Mouse (Mus musculus) right cerebral cortex, postnatal 10 days (tissue): Measurements from ENCODE around the gene Comt.

Source experiments
- DNase-seq, 2 experiments: peaks; one replicate each; pipeline ENCODE4 v3.0.0; 2021; ENCODE audit warnings: low spot score in 2 of 2

Gene Comt

DNA sequence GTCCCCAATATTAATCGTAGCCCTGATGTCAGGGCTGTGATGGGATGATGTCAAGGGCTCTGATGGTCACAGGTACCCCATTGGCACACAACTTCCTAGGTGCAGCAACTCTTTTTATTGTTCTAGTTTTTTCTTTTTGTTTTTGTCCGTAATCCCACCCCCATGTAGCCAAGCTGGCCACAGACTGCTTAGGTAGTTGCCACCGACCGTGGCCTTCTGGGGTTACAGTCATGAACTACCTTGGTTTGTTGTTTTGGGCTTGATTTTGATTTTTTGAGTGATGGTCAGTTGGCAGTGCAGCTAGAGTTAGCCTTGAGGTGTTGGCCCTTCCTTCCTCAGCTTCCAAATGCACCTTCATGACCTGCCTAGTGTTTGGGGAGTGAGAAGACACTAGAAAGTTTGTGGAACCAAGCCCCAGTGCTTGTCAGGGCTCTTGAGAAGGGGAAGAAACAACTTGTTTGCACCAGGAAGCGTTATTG, at the start of gene Comt:
Gene Comt, minus strand, starts transcription at position 51 of the 479 bp plus-strand sequence.
- DNase-seq, result no peak

DNA sequence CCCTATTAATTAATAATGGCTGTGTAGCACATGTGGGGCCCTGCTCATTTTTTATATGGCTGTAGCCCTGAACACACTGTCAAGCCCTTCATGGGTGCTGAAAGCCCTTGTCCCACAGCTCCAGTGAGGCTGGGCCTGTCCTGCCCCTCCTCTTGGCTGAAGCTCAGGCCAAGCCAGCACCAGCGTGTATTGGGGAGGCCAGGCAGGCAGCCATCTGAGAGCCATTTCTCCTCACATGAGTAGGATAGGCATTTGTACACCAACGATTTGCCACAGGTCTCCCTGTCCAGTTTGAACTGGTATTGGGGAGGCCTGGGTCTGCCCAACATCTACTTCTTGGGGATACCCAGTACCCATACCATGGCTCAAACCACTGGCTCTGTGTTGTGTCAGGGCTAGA, 47.4 kb upstream of the Comt start:
- DNase-seq, result peak in 1 of 2 experiments; percentile 4

DNA sequence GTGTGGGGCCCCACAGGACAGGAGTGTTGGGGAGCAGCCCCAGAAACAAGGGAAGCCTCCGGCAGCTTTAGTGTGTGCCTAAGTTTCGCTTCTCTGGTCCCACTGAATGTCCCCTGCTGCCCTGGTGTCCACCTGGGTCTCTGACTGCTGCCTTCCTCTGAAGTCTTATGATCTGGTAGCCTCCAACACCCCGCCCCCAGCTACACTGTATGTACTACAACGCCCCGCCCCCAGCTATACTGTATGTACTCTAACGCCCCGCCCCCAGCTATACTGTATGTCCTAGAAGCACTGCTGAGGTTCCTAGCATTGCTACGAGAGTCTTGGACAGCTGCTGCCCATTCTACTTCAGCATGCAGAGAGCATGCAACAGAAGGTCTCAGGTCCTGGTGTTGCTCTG, 46.3 kb upstream of the Comt start:
- peak in 1 of 2 experiments; percentile 11 for DNase-seq

DNA sequence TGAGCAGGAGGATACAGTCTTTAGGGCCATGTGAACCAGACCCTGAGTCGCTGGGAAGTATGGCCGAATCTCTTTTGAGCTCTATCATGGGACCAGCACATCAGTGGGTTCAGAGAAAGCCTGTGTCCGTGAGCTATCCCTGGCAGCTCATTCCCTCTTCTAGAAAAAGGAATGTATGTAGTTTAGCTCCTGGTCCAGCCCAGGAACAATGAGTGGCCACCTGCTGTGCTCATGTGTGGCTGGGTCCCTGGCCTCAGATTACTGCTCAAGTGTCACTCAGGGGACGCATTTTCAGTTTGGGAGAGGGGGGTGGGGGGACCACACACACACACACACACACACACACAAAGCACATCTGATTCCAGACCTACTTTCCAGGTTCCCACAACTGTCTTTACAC, 45.8 kb upstream of the Comt start:
- peak in 1 of 2 experiments; percentile 6 for DNase-seq

DNA sequence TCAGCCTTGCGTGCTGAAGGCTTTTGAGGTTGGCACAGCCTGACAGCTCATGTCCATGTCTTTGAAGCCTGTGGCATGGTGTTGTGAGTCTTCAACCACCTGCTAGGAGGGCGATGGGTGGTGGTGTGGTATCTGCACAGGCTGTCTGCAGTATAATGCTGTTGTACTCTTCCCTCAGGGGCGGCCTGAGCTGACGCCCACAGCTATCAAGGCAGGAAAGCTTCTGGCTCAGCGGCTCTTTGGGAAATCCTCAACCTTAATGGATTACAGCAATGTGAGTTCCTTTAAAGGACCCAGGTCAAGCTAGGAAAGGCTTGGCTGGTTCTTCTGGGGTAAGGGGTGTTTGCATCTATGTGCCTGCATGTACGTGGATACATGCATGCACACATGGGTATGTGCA, 45.3 kb upstream of the Comt start:
- peak in 1 of 2 experiments; percentile 17 for DNase-seq

DNA sequence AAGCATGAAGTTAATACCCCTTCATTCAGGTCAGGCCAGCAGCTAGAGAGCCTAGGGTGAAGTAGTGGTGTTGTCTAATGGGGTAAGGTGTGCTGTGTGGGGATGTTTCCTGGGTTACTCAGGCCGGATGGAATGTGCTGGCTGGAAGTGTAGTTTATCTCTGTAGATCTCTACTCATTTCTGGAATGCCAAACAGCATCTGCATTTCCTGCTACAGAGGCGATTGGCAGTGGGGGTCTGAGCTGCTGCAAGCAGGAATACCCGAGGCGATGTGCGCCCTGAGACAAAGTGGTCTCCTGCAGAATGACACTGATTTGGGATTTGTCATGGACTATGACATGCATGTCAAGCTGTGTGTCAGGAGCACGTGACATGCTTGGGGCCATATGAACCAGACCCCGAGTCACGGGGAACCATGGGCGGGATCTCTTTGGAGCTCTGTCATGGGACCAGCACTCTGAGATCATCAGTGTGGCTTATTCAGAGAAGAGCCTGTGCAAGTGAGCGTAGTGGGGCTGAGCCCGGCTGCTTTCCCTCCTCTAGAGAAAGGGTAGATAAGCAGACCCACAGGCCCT, 44.8 kb upstream of the Comt start:
- peak in 1 of 2 experiments; percentile 9 for DNase-seq

DNA sequence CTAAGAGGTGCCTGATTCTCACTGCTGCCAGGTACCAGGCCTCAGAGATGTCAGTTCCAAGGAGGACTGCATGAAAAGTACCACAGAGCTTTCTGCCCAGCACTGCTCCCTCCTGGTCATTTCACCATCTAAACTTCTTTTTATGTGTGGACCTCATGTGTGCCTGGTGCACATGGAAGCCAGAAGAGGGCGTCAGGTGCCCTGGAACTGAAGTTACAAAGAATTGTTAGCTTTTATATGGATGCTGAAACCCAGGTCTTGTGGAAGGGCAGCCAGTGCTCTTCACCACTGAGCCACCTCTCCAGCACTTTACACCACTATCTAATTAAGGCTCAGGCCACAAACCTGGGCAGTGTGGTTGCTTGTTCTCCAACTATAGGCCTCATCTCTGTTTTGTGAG, 44.2 kb upstream of the Comt start:
- DNase-seq, result peak in 1 of 2 experiments; percentile 9

DNA sequence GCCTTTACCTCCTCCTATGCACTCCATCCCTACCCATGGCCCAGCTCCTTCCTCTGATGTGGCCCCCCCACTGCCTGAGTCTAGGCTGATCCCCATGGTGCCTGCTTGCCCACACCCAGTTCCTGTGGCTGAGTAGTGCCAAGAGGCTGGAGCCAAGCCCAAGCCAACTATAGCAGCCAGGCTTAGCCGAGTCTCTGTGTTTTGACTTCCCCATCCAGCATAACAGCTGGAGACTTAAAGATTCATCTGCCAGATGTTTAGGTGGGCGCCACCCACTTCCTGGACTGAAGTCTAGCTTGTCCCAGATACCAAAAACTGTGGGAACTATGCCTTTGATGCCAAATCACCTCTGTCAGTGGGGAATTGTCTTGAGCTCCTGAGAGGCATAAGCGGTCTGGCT, 37.6 kb upstream of the Comt start:
- DNase-seq, result no peak

DNA sequence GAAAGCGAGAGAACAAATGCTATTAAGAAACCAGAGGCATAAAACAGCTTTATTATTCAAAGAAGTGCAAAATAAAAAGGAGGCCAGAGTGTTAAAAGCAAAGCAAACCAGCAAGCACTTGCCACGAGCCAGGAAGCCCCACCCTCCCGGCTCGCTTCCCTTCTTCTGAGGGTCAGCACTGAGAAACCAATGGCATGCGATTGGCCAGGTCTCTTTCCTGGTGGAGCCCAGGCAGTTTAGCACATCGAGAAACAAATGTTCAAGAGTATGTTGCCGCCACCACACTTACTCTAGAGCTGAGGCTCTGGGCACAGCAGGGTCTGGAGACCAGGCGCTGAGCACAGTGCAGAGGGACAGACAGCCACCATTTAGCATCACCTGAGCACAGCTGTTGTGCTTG, 35.9 kb upstream of the Comt start:
- no peak for DNase-seq

DNA sequence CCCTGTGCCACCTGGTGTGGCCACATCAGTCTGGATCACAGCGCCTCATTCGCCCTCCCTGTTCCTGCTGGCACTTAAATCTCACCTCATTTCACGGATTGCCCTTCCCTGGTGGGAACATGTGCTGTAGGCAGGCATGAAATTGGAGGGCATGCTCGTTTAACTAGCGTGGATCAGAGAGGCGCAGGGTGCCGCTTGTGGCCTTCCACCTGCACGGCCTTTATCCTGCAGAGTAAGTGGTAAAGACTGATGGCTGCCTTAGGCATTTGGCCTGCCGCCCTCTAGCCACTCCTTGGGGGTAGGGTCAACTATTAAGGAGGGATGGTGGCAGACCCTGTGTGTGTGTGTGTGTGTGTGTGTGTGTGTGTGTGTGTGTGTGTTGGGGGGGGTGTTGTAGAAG, 35.4 kb upstream of the Comt start:
- DNase-seq, result no peak

DNA sequence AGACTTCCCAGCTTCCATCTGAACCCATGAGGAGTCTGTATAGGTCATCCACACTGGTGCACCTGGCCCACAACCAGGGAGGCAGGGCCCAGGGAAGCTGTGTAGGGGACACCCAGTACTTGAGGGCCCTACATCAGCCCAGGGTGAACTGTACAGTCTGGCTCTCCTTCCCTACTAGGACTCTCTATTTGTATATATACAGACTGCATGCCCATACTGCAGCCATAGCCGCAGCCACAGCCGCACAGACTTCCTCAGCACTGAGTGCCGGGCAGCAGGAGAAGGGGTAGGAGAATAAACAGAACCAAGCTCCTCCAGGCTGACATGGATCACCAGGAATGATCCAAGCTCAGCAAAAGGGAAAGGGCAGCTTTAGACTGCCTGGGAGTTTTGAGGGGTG, 34.2 kb upstream of the Comt start:
- no peak for DNase-seq

DNA sequence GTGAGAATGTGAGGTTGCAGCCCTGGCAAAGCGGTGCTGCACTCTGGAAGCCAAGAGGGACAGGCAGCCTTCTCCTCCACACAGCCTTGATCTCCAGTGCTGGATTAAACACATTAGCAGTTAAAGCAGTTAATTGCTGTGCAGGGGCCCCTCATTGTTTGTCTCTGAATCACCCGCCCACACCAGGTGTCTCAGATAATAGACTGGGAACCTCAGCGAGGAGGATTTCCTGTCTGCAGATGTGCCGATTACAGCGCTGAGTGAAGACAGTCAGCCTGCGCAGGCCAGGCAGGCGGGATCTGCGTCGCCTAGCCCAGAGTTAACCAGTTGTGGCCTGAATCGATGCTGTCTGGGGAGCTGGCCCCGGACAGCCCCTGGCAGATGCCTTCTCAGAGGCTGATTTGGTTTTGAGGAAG, 33.3 kb upstream of the Comt start:
- peak; percentile 50 to 56 for DNase-seq

DNA sequence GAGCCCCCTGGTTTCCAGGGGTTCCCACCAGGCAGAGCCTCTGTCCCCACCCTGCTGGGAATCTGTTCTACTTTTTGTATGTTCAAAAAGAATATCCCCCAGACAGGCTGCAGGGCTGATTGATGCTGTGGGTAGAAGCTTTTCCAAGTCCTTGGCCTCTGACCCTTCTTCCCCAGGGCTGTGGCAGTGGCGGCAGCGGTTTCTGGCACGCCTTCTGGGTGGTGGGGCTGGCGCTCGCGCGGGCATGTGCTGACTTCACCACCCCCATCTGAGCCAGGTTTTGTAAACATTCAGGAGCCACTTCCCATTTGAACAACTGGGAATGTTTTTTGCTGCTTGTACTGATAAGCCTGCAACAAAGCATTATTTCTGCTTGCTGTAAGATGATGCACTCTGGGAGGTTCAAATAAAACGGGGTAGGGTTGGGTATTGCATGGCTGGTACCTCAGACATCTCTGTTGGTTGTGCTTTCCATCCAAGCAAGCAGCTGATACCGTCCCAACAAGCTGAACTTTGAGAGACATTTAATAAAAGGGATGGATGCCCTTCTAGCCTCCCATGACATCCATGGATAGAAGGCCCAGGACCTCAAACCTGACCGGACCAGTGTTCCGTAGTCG, 32.8 kb upstream of the Comt start:
- no peak for DNase-seq

DNA sequence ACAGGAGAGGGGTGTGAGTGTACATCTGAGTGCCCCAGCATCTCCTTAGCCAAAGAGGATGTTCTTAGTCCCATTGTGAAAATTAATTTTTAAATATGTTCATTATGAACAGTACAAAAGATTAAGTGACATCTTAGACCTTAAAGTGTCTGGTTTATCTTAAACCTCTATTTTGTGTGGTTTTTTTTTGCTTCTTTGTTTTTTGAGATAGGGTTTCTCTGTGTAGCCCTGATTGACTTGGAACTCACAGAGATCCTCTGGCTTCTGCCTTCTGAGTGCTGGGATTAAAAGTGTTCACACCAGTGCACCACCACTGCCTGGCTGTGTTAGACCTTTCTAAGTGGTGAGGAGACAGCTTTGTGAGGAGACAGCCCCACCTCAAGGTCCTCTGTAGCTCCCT, 32.0 kb upstream of the Comt start:
- no peak for DNase-seq

DNA sequence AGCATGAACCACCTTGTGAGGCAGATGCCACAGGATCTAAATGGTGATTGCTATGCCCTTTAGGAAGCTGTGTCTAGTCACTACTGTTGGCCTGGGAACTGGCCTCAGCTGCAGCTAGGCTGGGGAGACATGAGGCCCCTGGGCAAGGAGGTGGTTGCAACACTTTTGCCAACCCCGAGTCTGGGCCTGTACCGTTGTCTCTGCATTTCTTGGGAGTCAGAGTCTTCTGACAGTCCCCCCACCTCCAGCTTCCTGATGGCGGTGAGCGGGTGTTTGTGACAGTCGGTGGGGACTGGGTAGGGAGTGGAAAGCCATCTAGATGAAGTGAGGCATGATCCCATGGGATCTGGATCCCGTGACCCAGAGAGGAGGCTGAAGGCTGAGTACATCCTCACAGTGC, 28.8 kb upstream of the Comt start:
- no peak for DNase-seq

DNA sequence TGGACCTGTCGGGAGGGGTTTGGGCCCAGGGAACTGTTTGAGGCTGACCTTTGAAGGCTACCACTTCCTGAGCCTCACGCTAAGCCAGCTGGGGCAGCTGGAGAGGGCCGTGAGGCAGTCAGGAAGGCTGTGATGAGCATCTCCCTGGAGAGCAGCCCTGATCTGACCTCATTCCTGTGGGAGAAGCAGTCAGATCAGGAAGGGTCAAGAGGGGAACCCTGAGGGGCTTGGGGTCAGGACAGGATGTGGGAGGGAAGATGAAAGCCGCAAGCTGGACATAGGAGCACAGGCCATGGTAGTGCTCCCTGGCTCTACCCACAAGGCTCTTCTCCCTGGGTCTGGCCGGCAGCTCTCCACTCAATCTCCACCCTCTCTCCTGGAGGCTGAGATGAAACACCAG, 27.2 kb upstream of the Comt start:
- no peak for DNase-seq

DNA sequence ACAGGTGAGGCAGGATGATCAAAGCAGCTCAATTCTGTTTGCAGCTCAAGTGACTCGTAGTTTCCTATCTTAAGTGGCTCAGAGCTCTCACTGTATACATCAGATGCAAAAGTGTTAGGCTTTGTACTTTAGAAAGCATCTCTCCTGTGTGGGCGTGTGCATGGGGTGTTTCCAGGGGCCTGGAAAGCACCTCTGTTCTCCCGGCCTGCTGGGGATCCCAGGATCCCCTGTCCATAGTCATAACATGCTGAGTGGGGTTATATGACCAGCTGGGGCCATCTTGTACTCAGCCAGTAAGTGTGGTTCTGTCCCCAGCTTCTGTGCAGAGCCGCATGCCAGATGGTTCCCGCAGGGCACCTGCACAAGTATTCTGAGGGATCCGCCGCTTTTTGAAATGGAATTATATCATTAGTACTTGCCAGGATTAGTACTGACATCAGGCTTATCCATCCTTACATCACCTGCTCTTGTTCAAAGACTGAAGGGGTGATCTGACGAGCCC, 25.8 kb upstream of the Comt start:
- no peak for DNase-seq

DNA sequence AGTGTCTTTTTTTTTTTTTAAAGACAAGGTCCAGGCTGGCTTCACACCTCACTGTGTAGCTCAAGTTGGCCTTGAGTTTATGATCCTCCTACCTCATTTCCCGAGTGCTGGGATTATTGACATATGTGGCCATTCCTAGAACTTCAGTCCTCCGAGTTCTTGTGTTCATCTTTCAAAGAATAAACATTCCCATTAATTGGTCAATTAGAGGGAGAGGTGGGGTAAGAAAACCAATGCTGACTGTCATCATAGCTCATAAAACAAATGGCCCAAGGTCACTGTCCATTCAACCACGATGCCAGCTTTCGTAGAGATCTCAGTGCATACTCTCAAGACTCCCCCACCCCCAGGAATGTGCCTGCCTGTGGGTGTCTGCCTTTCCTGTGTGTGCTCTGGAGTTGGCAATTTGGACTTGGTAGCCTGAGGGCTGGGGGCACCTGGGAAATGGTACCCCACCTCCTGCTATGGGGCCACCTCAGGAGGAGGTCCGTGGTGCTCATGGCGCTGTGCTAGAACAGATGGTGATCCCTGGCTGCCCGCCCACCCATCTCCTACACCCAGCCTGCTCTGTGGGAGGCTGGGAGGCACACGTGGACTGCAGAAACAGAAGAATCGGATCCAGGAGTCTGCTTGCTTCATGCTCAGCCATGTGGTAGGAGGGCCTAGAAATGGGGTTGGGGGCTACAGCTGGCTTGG, 25.0 kb upstream of the Comt start:
- DNase-seq, result peak; percentile 77 to 86

DNA sequence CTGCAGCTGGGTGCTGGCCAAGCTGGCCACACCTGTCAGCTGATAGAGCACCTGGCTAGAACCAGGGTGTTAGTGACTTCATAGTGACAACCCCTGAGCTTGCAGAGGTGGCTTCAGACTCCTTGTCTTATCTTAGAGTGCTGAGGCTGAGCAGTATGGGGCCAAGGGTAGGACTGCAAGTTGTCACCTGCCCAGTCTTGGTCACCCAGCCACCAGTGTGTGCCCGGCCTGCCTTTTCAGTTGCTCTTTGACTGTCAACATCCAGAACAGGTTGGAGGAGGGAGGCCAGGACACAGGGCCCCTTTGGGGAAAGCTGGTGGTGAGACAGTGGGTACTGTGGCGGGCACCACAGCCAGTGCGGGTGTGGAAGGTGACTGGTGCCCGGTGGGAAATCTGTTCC, 22.4 kb upstream of the Comt start:
- DNase-seq, result no peak

DNA sequence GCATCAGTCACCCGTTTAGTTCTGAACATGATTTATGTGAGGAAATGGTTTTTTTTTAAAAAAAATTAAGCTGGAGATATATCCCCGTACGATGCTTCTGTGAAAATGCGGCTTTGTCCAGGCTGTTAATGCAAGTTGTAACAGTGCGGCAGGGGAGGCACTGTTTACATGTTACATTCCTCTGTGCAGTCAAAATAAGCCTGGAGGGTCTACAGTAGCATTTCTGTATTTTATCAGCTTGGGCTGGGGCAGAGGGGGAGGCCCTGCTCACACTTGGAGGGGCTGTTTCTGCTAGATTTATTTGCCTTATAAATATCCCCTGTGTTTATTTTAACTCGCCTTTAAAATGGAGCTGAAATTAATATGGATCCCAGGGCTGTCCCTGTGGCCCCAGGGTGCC, 21.5 kb upstream of the Comt start:
- no peak for DNase-seq

DNA sequence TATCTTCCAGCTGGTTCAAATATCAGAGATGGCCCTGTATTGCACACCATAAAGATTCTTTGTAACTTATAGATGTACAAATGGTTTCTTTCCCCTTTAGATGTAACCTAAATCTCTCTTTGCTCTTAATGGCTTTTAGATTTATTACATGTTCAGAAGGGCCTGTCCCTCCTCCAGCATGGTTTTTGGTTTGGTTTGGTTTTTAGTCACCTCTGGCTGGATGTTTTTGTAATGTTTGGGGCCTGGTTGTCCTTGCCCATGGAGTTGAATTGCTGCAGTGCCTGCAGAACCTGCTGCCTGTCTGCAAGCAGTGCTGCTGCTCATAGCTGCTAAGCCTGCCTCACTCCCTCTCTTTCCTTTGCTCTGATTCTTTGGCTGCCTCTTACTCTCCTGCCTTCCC, 20.6 kb upstream of the Comt start:
- DNase-seq, result no peak

DNA sequence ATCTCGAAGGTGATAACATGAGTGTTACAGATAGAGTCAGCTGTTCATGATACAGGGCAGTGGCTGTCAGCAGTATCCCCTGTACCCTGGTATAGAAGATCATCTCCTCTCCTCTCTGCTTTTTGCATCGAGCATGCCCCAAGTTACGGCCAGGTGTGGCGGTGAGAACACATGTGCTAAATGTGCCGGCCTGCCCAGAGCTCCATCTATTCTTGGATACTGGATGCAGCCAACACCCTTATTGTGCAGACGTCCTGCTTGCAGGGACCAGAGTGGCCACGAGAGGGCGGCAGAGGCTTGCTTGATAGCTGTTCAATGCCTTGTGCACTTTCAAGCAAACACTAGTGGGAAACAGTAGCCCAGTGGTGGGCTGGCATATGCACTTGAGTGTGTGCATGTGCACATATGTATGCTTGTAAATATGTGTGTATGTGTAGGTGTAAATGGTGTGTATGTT, 16.8 kb upstream of the Comt start:
- DNase-seq, result peak; percentile 95 to 97

DNA sequence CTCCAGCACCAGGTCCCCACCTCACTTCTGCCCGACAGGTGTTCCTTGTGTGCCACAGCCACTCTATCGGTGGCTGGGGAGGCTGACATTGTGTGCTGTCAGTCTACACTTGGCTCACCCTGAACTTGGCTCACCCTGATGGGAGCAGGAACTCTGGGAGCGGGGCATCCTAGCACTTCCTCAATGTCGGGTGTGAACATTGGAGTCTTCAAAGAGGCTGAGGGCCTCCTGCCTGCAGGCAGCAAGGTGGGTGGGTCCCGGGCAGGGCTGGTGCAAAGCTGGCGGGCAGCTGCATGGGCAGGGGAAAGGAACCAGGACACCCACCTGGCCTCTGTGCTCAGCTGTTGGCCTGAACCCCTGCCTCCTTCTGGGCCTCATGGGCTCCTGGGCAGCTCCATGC, 9.5 kb upstream of the Comt start:
- DNase-seq, result no peak
